Mouse (Mus musculus): Measurements from ENCODE around the gene Npdc1.

The Npdc1 gene

GRCm38 (mm10) chr2:25399051-25399450, at the start of gene Npdc1:
TSS of gene Npdc1 (plus strand) at chr2:25399351.
- no peak for DNase-seq

- no peak for DNase-seq
These were observed 49.7 kb upstream of the Npdc1 start for GRCm38 (mm10) chr2:25349499-25349898.

- no peak for DNase-seq
These were observed 48.5 kb upstream of the Npdc1 start for GRCm38 (mm10) chr2:25350701-25351100.

GRCm38 (mm10) chr2:25354211-25354610, 44.9 kb upstream of the Npdc1 start:
- no peak for DNase-seq

GRCm38 (mm10) chr2:25355419-25356066, 43.6 kb upstream of the Npdc1 start:
- peak in 1 of 2 experiments; percentile 17 for DNase-seq

- peak; percentile 89 to 91 for DNase-seq
These were observed 42.7 kb upstream of the Npdc1 start, which contains the start of gene Dpp7 for GRCm38 (mm10) chr2:25356208-25357079. TSS of gene Dpp7 (minus strand) at chr2:25356359.

GRCm38 (mm10) chr2:25359848-25360247, 39.3 kb upstream of the Npdc1 start:
- no peak for DNase-seq

GRCm38 (mm10) chr2:25363478-25364178, 35.5 kb upstream of the Npdc1 start:
- DNase-seq = peak; percentile 32 to 35

- DNase-seq = no peak
These were observed 34.8 kb upstream of the Npdc1 start for GRCm38 (mm10) chr2:25364313-25364712.

- no peak for DNase-seq
These were observed 34.4 kb upstream of the Npdc1 start for GRCm38 (mm10) chr2:25364761-25365090.

GRCm38 (mm10) chr2:25365091-25365761, 33.9 kb upstream of the Npdc1 start, which contains the start of gene Uap1l1:
TSS of gene Uap1l1 (minus strand) at chr2:25365682.
- peak; percentile 92 to 93 for DNase-seq

GRCm38 (mm10) chr2:25369996-25370395, 29.2 kb upstream of the Npdc1 start:
- no peak for DNase-seq

- peak; percentile 89 to 90 for DNase-seq
These were observed 27.1 kb upstream of the Npdc1 start, which contains the start of gene Sapcd2 for GRCm38 (mm10) chr2:25371764-25372643. TSS of gene Sapcd2 (plus strand) at chr2:25372321.

- no peak for DNase-seq
These were observed 26.3 kb upstream of the Npdc1 start for GRCm38 (mm10) chr2:25372644-25373391.

- DNase-seq = no peak
These were observed 25.7 kb upstream of the Npdc1 start for GRCm38 (mm10) chr2:25373431-25373830.

- peak; percentile 59 to 82 for DNase-seq
These were observed 22.6 kb upstream of the Npdc1 start for GRCm38 (mm10) chr2:25376589-25376988.

- no peak for DNase-seq
These were observed 14.7 kb upstream of the Npdc1 start for GRCm38 (mm10) chr2:25384492-25384891.

- DNase-seq = no peak
These were observed 7.9 kb upstream of the Npdc1 start for GRCm38 (mm10) chr2:25391266-25391665.

GRCm38 (mm10) chr2:25394281-25395221, 4.6 kb upstream of the Npdc1 start:
- DNase-seq = peak in 1 of 2 experiments; percentile 52

All from kidney, postnatal 36 days (tissue).